14 mouse cellular contexts compared by ENCODE assay signal in the genomic region with DNA sequence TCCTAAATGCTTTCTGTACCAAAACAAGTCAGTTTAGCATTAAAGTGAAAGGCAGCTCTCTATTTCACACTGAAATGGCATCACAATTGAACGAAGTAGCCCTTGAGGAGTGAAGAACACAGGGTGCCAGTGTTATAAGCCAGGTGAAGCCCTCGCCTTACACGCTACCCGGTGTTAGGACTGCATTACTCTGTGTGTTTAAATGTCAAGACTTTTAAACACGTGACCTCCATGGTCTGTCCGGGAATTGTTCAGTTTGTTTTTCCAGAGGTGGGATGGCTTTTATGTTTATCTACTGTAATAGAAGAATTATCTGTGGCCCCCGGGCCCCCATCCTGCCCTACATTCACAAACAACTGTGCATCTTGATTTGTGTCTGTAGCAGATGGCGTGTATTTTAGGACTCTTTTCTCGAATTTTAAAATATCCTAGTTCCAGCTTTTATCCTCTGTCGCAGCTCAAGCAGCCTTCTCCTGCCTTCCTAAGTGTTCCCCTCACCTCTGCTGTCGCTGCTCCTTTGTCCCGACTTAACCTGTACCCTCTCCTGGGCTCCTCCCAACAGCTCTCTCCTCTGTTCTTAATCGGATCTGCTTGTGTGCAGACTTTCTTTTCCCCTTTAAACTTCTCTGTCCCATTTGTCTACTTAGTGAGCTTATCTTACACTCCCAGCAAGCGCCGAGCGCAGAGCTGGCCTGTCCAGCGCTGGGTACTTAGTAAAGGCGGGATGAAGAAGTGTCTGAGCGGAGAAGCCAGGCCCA.
A peak's percentile ranks its signal among the peaks of the same experiment; 100 is the strongest.
DNase-seq lines count a peak whose midpoint lies in the region; ATAC-seq and TF ChIP-seq lines count a peak whose summit lies in the region.
"Had no signal": no experiment of that assay in that cellular context is flagged by ENCODE, and none has a peak within 500 bp of the region (broad histone marks: within the 10 kb centered on the region; RNA-seq: fewer than 3 reads in every experiment).

No protein-coding gene starts in this region.

- no peaks in the 10 kb centered on the region for H3K27me3 ChIP-seq in heart, embryonic 10.5 days (ENCODE audit: insufficient read depth, poor library complexity, severe bottlenecking)
- no peaks in the 10 kb centered on the region for H3K27me3 ChIP-seq in limb, embryonic 13.5 days
- H3K27me3 ChIP-seq in limb, embryonic 10.5 days (ENCODE audit: low read depth, poor library complexity, severe bottlenecking) = no peaks in the 10 kb centered on the region
- H3K27me3 ChIP-seq in heart, postnatal 0 days (ENCODE audit: control insufficient read depth, insufficient read depth, low read length) = no peaks in the 10 kb centered on the region
- H3K27me3 ChIP-seq: hindbrain, embryonic 12.5 days had no signal

- peak overlapping the region; percentile 18; the same call in 1 of the 2 replicates for H3K4me3 ChIP-seq in heart, embryonic 10.5 days
- H3K4me3 ChIP-seq in limb, embryonic 13.5 days = no peak overlapping the region
- no peak overlapping the region for H3K4me3 ChIP-seq in limb, embryonic 10.5 days
- H3K4me3 ChIP-seq in heart, postnatal 0 days (ENCODE audit: low read depth, low read length) = no peak overlapping the region
- H3K4me3 ChIP-seq: gastrocnemius, adult 2 months; hindbrain, embryonic 12.5 days had no signal

- H3K36me3 ChIP-seq in heart, embryonic 10.5 days = peaks cover 46% of the 10 kb centered on the region
- peaks cover 71% of the 10 kb centered on the region for H3K36me3 ChIP-seq in limb, embryonic 13.5 days
- H3K36me3 ChIP-seq in limb, embryonic 10.5 days = peaks cover 88% of the 10 kb centered on the region
- peaks cover 24% of the 10 kb centered on the region; the same call in 1 of the 2 replicates for H3K36me3 ChIP-seq in heart, postnatal 0 days (replicated peaks; ENCODE audit: control insufficient read depth, insufficient read depth, low read length)

- 53% methylated on average over 19 of the region's 19 CpGs for WGBS in heart, embryonic 10.5 days
- 88% methylated on average over 19 of the region's 19 CpGs for WGBS in limb, embryonic 13.5 days
- WGBS in limb, embryonic 10.5 days = 92% methylated on average over 19 of the region's 19 CpGs
- 36% methylated on average over 19 of the region's 19 CpGs for WGBS in heart, postnatal 0 days

- peaks cover 25% of the 10 kb centered on the region for H3K4me1 ChIP-seq in heart, embryonic 10.5 days
- H3K4me1 ChIP-seq in limb, embryonic 13.5 days = 0 out of 2 replicates have a peak, but pooled peaks cover 4% of the 10 kb centered on the region
- no peaks in the 10 kb centered on the region for H3K4me1 ChIP-seq in limb, embryonic 10.5 days
- H3K4me1 ChIP-seq in heart, postnatal 0 days (ENCODE audit: control insufficient read depth, insufficient read depth) = no peaks in the 10 kb centered on the region
- H3K4me1 ChIP-seq: hindbrain, embryonic 12.5 days had no signal

- H3K4me2 ChIP-seq in limb, embryonic 13.5 days (replicated peaks) = no peak overlapping the region
- H3K4me2 ChIP-seq in heart, postnatal 0 days (ENCODE audit: low read depth, low read length) = 0 out of 2 replicates have a peak overlapping the region, but pooled peaks have one; percentile 13
- H3K4me2 ChIP-seq: hindbrain, embryonic 12.5 days had no signal

- peak; percentile 76 for DNase-seq in heart, embryonic 10.5 days (ENCODE audit: low spot score)
- DNase-seq in heart, postnatal 14 days = no peak
- no peak for DNase-seq in limb, embryonic 10.5 days (ENCODE audit: low spot score)
- DNase-seq in heart, postnatal 0 days (ENCODE audit: low spot score) = peak; percentile 16
- no peak for DNase-seq in cerebellum, postnatal 10 days
- DNase-seq: cerebellum, adult 11-12 months; gastrocnemius, adult 2 months; kidney, adult 11 months; kidney, postnatal 36 days; lung, adult 18-20 months; thymus, adult 18-20 months had no signal

- no peak for TF ChIP-seq EP300 in heart, postnatal 0 days (IDR thresholded peaks at IDR 0.05; ENCODE audit: low read depth)

- no peak for TF ChIP-seq CTCF in heart, postnatal 0 days (IDR thresholded peaks at IDR 0.05; ENCODE audit: low read depth)

- ATAC-seq in limb, embryonic 13.5 days (ENCODE audit: low FRiP score, low read depth) = no peak
- ATAC-seq in heart, postnatal 0 days (ENCODE audit: insufficient read depth, low read depth) = 0 out of 2 replicates have a peak, but pooled peaks have one; percentile 41
- 0 out of 2 replicates have a peak, but pooled peaks have one; percentile 9 for ATAC-seq in megakaryocyte progenitor cell, adult 5-6 weeks (replicated peaks; ENCODE audit: poor library complexity)

- intact Hi-C loops in heart, postnatal 14 days (cut with DNase I) = no loop called here

- no peaks in the 10 kb centered on the region for H3K9me3 ChIP-seq in heart, embryonic 10.5 days
- H3K9me3 ChIP-seq in limb, embryonic 13.5 days = no peaks in the 10 kb centered on the region
- no peaks in the 10 kb centered on the region for H3K9me3 ChIP-seq in limb, embryonic 10.5 days (replicated peaks)
- no peaks in the 10 kb centered on the region for H3K9me3 ChIP-seq in heart, postnatal 0 days (replicated peaks; ENCODE audit: control insufficient read depth, low read length)
- H3K9me3 ChIP-seq: hindbrain, embryonic 12.5 days had no signal

- peak overlapping the region; percentile 63; the same call in 1 of the 2 replicates for H3K27ac ChIP-seq in heart, embryonic 10.5 days
- H3K27ac ChIP-seq in limb, embryonic 13.5 days = peak overlapping the region; percentile 39; the same call in 1 of the 2 replicates
- no peak overlapping the region for H3K27ac ChIP-seq in limb, embryonic 10.5 days
- no peak overlapping the region for H3K27ac ChIP-seq in heart, postnatal 0 days (ENCODE audit: low read depth)
- H3K27ac ChIP-seq: gastrocnemius, adult 2 months; hindbrain, embryonic 12.5 days had no signal

- H3K9ac ChIP-seq in limb, embryonic 13.5 days = no peak overlapping the region
- H3K9ac ChIP-seq in heart, postnatal 0 days (replicated peaks; ENCODE audit: low read depth, low read length) = no peak overlapping the region
- H3K9ac ChIP-seq: hindbrain, embryonic 12.5 days had no signal

Comparison
In these comparisons a context has a peak if more than half of its experiments do, and no peak if none do; other contexts are left out.
1. DNase-seq: peak in heart, embryonic 10.5 days (single experiment) and heart, postnatal 0 days (single experiment); none in heart, postnatal 14 days (0 of 2), limb, embryonic 10.5 days (single experiment) and cerebellum, postnatal 10 days (0 of 2).
2. H3K27ac ChIP-seq: peak in heart, embryonic 10.5 days (single experiment) and limb, embryonic 13.5 days (single experiment); none in limb, embryonic 10.5 days (single experiment) and heart, postnatal 0 days (single experiment).